Mouse (Mus musculus) lung, adult 2 months (tissue): Measurements from ENCODE around the gene Wt1. TPM values are rescaled to one million over a fixed set of nuclear protein-coding genes. Genes with fewer than 3 reads are reported as not detected.

Experiments
- DNase-seq: peaks from one replicate; pipeline ENCODE4 v3.0.0; 2022
- H3K4me1 ChIP-seq: fragments of 200-500 bp; 2 replicates; pipeline ENCODE4 v1.6.1; 2011; ENCODE audit warnings: low read length; ENCODE audit not compliant: control insufficient read depth, insufficient read depth
- H3K4me3 ChIP-seq: fragments of 200-500 bp; replicated peaks from 2 replicates; pipeline ENCODE3; 2011; ENCODE audit warnings: low read depth, mild to moderate bottlenecking, control low read depth, low read length; ENCODE audit errors: extremely low read depth
- CTCF ChIP-seq: fragments of 200-500 bp; IDR thresholded peaks from 2 replicates; pipeline ENCODE4 v1.5.1; 2011; ENCODE audit warnings: mild to moderate bottlenecking, low read length, control low read depth; ENCODE audit not compliant: insufficient read depth
- POLR2A ChIP-seq: fragments of 200-500 bp; IDR thresholded peaks from 2 replicates; pipeline ENCODE4 v1.6.1; 2011; ENCODE audit warnings: low read depth, mild to moderate bottlenecking, control low read depth, low read length, borderline replicate concordance; ENCODE audit errors: extremely low read depth
- WGBS: fragments of 180-500 bp; shearing (Covaris S2); methylation state at CpG from one replicate; pipeline ENCODE4 v1.1.7; 2018; 5-methylcytosine and 5-hydroxymethylcytosine counted together
- polyA plus RNA-seq: library from polyadenylated mRNA; depleted of rRNA; stranded (reverse); fragments of >200 nt; gene quantifications from 2 replicates; pipeline ENCODE4 v1.2.3, GENCODE M21; 2012

Wt1 gene
- polyA plus RNA-seq, 1 experiment, result 4.9 TPM

DNA sequence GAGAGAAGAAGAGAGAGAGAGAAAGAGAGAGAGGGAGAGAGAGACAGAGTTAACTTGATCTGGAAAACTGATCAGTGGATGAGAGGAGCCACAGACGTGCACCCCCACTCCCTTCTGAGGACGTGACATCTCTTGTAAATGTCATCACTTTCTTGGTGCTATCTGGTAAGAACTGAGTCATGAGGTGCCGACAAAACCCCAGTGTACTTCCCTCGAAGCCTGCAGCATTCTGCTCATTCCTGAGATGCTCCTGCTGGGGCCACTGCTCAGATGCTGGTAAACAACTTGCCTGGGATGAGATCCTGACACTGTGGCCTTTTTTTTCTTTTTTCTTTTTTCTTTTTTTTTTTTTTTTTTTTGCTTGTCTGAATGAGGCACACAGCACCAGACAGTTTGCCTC is 36.4 kb downstream of the Wt1 start:
- Histone ChIP-seq H3K4me3 (no peak overlapping the region), H3K4me1 (no peaks in the 10 kb centered on the region)
- TF ChIP-seq POLR2A (no peak), CTCF (no peak)
- 10% methylated on average over 4 of the region's 4 CpGs for WGBS
- DNase-seq, result no peak

DNA sequence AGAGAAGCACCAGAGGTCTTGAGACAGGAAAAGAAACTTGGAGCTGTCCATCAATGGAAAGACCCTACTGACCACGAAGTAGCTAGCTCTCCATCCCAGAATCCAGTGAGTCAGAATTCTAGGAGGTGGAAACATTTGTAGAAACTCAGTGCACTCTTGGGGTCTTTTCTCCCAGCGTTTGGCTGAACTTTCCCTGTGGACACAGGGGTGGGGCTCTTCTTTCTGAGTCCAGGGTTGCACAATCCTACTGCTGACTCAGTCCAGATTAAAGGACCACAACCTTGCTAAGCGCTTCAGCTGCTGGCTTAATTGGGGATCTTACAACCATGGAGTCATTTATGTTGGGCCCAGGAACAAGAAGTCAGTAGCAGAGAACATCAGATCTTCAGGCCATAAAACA is 41.8 kb downstream of the Wt1 start:
- 61% methylated on average over 3 of the region's 3 CpGs for WGBS
- Histone ChIP-seq H3K4me3 (no peak overlapping the region), H3K4me1 (no peaks in the 10 kb centered on the region)
- no peak for DNase-seq
- TF ChIP-seq POLR2A (no peak), CTCF (no peak)

DNA sequence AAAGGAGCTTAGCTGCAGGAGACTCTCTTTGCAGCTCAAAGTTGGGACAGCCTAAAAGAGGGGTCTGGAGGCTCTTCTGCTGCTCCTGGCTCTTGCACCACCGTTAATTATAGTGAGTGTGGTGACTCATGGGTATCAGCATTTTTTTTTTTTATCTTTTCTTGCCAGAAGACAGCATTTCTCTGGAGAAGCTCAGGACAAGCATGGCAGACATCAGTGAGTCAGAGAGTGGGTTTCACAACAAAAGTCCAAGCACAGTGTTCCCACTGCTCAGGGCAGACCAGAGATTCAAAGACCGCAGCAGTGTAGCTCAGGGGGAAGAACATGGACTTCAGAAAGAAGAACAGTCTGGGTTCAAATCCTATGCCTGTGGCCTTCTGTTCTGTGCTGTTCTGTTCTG is 47.9 kb downstream of the Wt1 start:
- H3K4me3 ChIP-seq, result no peak overlapping the region
- no peak for DNase-seq
- WGBS, result 67% methylated on average over 2 of the region's 2 CpGs
- H3K4me1 ChIP-seq, result no peaks in the 10 kb centered on the region
- TF ChIP-seq CTCF (no peak), POLR2A (no peak)

- 82% methylated on average over 12 of the region's 12 CpGs for WGBS
- H3K4me1 ChIP-seq, result no peaks in the 10 kb centered on the region
- TF ChIP-seq CTCF, result no peak
- TF ChIP-seq POLR2A, result no peak
- no peak for DNase-seq
- no peak overlapping the region for H3K4me3 ChIP-seq
Observed at GRCm38 (mm10) chr2:105178871-105179270, 52.5 kb downstream of the Wt1 start.

GRCm38 (mm10) chr2:105182501-105182900 is 56.2 kb downstream of the Wt1 start:
- no peak for TF ChIP-seq CTCF
- no peak for TF ChIP-seq POLR2A
- no peak for DNase-seq
- no peaks in the 10 kb centered on the region for H3K4me1 ChIP-seq
- no peak overlapping the region for H3K4me3 ChIP-seq
- 26% methylated on average over 6 of the region's 6 CpGs for WGBS

- DNase-seq, result no peak
- 82% methylated on average over 3 of the region's 3 CpGs for WGBS
- Histone ChIP-seq H3K4me1 (no peaks in the 10 kb centered on the region), H3K4me3 (no peak overlapping the region)
- no peak for TF ChIP-seq CTCF
- TF ChIP-seq POLR2A, result no peak
Observed at GRCm38 (mm10) chr2:105185140-105185539, 58.8 kb downstream of the Wt1 start.

DNA sequence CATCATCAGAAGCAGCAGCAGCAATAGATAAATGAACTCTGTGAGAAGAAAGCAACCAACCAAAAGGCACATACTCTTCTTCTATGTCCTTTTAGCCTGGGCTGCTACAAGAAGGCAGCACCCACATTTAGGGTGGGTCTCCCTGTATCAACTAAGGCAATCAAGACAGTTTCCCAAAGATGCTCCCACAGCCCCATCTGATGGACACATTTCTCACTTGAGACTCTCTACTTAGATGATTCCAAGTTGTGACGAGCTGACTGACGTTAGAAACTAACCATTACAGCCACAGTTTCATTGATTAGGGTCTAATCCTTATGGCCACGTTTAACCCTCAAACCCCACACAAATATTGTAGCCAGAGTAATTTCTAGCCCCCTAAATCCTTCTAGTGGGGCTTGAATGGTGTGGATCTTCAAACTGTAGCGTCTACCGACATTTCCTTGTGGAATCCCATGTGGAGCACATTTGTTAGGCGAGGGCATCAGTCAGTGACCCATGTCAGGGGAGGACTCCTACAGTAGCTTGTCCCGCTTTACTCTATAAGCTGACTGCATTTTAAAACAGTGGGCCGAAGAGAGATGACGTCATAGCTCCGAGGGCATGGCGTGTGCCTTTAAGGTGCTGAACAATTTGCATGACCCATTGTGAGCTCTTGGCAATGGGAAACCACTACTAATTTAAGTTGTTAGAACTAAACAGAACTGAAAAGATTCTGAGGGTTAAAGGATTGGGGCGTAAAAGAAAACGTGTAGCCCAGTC is 59.6 kb downstream of the Wt1 start:
- H3K4me3 ChIP-seq, result no peak overlapping the region
- no peak for DNase-seq
- H3K4me1 ChIP-seq, result no peaks in the 10 kb centered on the region
- TF ChIP-seq CTCF (no peak), POLR2A (no peak)
- WGBS, result 82% methylated on average over 13 of the region's 13 CpGs

DNA sequence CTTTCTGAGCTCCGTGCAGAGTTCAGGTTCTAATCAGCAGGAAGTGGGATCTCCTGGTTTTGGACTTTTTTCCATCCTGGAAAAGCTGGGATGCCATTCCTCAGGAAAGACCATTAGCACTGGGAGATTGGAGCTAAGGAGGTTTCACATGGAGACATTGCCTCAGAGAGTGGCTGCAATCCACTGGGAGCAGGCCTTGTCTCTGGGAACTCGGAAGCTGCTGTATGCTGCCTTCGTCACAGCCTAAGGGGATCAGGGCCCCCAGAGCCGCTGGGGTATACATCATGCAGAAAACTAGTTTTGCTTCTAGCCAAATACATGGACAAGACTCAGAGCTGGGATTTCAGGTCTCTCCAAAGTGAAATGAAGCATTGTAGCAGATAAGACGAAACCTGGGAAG is 60.3 kb downstream of the Wt1 start:
- TF ChIP-seq POLR2A (no peak), CTCF (no peak)
- no peak for DNase-seq
- H3K4me1 ChIP-seq, result no peaks in the 10 kb centered on the region
- no peak overlapping the region for H3K4me3 ChIP-seq
- 80% methylated on average over 5 of the region's 5 CpGs for WGBS

DNA sequence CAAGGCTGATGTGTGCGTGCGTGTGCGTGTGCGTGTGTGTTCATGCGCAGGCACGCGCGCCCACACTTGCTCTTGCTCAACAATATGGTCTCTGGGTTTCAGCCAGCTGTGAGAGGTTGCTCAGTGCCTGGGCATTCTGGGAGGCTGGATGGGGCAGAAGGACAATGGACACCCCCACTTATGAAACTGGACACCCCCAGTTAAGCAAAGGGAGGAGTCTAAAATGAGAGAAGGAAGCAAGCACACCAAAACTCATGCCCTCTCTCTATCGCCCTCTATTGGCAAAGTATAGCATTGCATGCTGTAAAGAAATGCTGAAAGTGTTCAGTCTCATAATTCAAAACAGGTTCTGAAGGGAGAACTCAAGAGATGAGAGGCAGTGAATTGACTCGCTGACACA is 61.9 kb downstream of the Wt1 start:
- no peak for DNase-seq
- WGBS, result 79% methylated on average over 10 of the region's 10 CpGs

DNA sequence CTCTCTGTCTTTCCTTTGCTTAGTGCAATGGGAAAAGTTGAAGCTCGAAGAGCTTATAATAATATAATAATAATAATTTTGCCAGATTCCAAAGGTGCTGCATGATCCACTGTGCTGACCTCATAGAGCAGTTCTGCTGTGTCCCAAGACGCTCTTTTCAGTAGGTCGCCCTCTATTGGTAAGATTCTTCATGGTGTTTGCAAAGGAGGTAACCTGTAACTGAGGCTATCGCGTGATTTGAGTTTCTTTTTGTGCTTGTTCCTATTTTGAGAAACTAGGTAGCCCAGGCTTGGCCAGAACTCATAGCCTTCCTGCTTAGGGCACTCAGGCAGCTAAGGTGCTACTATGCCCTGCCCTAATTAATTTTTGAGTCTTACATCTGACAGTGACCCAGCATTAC is 63.0 kb downstream of the Wt1 start:
- 27% methylated on average over 5 of the region's 5 CpGs for WGBS
- Histone ChIP-seq H3K4me1 (no peaks in the 10 kb centered on the region), H3K4me3 (no peak overlapping the region)
- DNase-seq, result no peak
- TF ChIP-seq CTCF, result no peak
- TF ChIP-seq POLR2A, result no peak

More for the DNA sequence above, 61.9 kb downstream of the Wt1 start:
- H3K4me3 ChIP-seq, result no peak overlapping the region
- H3K4me1 ChIP-seq, result no peaks in the 10 kb centered on the region
- TF ChIP-seq POLR2A (no peak), CTCF (no peak)
